ENCODE assay signal across 8 mouse cellular contexts in the genomic region with DNA sequence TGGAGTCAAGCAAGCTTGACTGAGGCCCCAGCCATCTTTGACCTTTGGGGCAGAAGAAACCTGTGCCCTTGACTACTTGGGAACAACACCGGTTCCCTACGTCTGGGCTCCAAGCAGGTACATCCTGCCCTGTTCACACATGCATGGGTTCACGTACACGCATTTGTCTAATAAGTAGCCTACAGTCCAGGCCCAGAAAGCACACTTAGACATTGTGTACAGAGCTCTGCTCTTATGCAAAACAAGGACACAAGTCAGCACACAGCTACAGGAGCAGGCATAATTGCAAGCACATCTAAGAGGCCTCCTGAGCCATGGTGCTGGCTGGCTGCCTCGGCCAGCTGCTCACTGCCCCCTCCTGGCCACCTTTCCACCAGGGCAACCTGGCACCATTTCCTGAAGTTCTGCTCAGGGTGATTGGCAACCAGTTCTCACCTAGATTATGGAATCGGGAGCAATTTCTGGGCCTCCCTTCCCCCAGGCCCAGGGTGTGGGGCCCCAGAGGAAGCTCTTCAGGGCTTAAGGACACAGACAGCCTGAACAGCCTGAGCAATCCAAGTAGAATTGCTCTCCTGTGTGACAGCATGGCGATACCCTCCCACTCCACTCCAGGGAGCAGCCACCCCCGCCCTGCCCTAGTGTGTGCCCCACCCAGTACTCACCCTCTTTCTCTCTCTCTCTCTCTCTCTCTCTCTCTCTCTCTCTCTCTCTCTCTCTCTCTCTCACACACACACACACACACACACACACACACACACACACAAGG. TPM values are rescaled to one million over a fixed set of nuclear protein-coding genes. Genes with fewer than 3 reads are reported as not detected.
DNase-seq lines count a peak whose midpoint lies in the region; ATAC-seq and TF ChIP-seq lines count a peak whose summit lies in the region.

No protein-coding gene starts in this region.

- no peak; the same call in 1 of the 2 replicates for ATAC-seq in hindbrain, embryonic 16.5 days

- peak; percentile 48; the same call in 1 of the 2 replicates for TF ChIP-seq CTCF in testis, adult 2 months (IDR thresholded peaks at IDR 0.05; ENCODE audit: control insufficient read depth, insufficient read depth, insufficient replicate concordance, low read depth, low read length)

- H3K4me2 ChIP-seq in hindbrain, embryonic 16.5 days (ENCODE audit: low read length) = no peak overlapping the region

- H3K27ac ChIP-seq in testis, adult 2 months (ENCODE audit: control insufficient read depth, insufficient read depth, low read depth, low read length) = no peak overlapping the region
- peak overlapping the region; percentile 52 for H3K27ac ChIP-seq in hindbrain, embryonic 16.5 days (ENCODE audit: low read depth, low read length)

- WGBS in hindbrain, embryonic 16.5 days = 66% methylated on average over 8 of the region's 8 CpGs

- DNase-seq in testis, postnatal 14 days (ENCODE audit: low spot score) = no peak
- DNase-seq in cerebellum, adult 8-10 months = peak; percentile 80
- DNase-seq in gastrocnemius, adult 8-10 months (ENCODE audit: low spot score in 2 of 2) = peak; percentile 61 to 75
- DNase-seq in liver = peak; percentile 38
- peak; percentile 76 for DNase-seq in naive thymus-derived CD4-positive, alpha-beta T cell, adult 2 months (ENCODE audit: low read depth)
- DNase-seq in thymus, postnatal 36 days = peak; percentile 73

- no peaks in the 10 kb centered on the region for H3K9me3 ChIP-seq in hindbrain, embryonic 16.5 days (ENCODE audit: control insufficient read depth, low read length)

- H3K9ac ChIP-seq in hindbrain, embryonic 16.5 days (ENCODE audit: low read depth, low read length) = no peak overlapping the region

- peaks cover 12% of the 10 kb centered on the region for H3K4me1 ChIP-seq in testis, adult 2 months (ENCODE audit: control insufficient read depth, insufficient read depth, low read length)
- H3K4me1 ChIP-seq in hindbrain, embryonic 16.5 days (ENCODE audit: control insufficient read depth, insufficient read depth, low read depth, low read length) = peaks cover 54% of the 10 kb centered on the region

- TF ChIP-seq POLR2A in testis, adult 2 months (IDR thresholded peaks at IDR 0.05; ENCODE audit: control insufficient read depth, low read depth, low read length) = no peak

- no peaks in the 10 kb centered on the region for H3K27me3 ChIP-seq in testis, adult 2 months (ENCODE audit: control insufficient read depth, insufficient read depth, low read length)
- no peaks in the 10 kb centered on the region for H3K27me3 ChIP-seq in hindbrain, embryonic 16.5 days (replicated peaks; ENCODE audit: control insufficient read depth, insufficient read depth, low read length)

- no peaks in the 10 kb centered on the region for H3K36me3 ChIP-seq in testis, adult 2 months (ENCODE audit: control insufficient read depth, insufficient read depth, low read length)
- H3K36me3 ChIP-seq in hindbrain, embryonic 16.5 days (ENCODE audit: control insufficient read depth, insufficient read depth, low read length) = 0 out of 2 replicates have a peak, but pooled peaks cover 3% of the 10 kb centered on the region

- H3K4me3 ChIP-seq in testis, adult 2 months (ENCODE audit: control insufficient read depth, low read depth, low read length) = no peak overlapping the region
- no peak overlapping the region for H3K4me3 ChIP-seq in hindbrain, embryonic 16.5 days (ENCODE audit: low read length)

RNA-seq across cellular contexts. Expression of a gene that starts 10.7 kb away (rescaled TPM):
- polyA plus RNA-seq in testis, adult 2 months (2012; rRNA removed) = 10.0 and 10.7 TPM in 2 replicates
- under 1 TPM in 1 of 4 experiments, not detected in 3; 0.59 TPM for total RNA-seq in gastrocnemius, adult 8-10 months (2022)
- polyA plus RNA-seq in hindbrain, embryonic 16.5 days (2015; fragmentation: Nextera tagmentation; extraction: Ambion mirVana) = 5.6 and 8.3 TPM in 2 replicates

RNA-seq across cellular contexts. Expression of a gene that starts 11.1 kb away (rescaled TPM):
- polyA plus RNA-seq in testis, adult 2 months (2012; rRNA removed) = 7.0 and 9.2 TPM in 2 replicates
- not detected for total RNA-seq in gastrocnemius, adult 8-10 months (2022)
- 2.5 TPM in 2 replicates for polyA plus RNA-seq in hindbrain, embryonic 16.5 days (2015; fragmentation: Nextera tagmentation; extraction: Ambion mirVana)

RNA-seq across cellular contexts. Expression of a gene that starts 39.4 kb away (rescaled TPM):
- polyA plus RNA-seq in testis, adult 2 months (2012; rRNA removed) = 4.7 and 8.5 TPM in 2 replicates
- 1 to 10 TPM; 2.5 to 7.8 (median 4.8) TPM for total RNA-seq in gastrocnemius, adult 8-10 months (2022)
- polyA plus RNA-seq in hindbrain, embryonic 16.5 days (2015; fragmentation: Nextera tagmentation; extraction: Ambion mirVana) = 2.6 and 4.2 TPM in 2 replicates
